Mouse (Mus musculus) forelimb bud, embryonic 11.5 days (tissue): ENCODE data around the gene Ssbp3.
A peak's percentile ranks its signal among the peaks of the same experiment; 100 is the strongest.

Source experiments
- DNase-seq: peaks from one replicate; pipeline ENCODE4 v3.0.0-alpha.2; 2012; ENCODE audit warnings: low read depth, low spot score

The Ssbp3 gene

GRCm38 (mm10) chr4:107051889-107052288, 141.4 kb downstream of the Ssbp3 start:
- no peak for DNase-seq

GRCm38 (mm10) chr4:107052962-107053553, 142.6 kb downstream of the Ssbp3 start:
- DNase-seq, result no peak

- DNase-seq, result no peak
These were observed 145.6 kb downstream of the Ssbp3 start for GRCm38 (mm10) chr4:107056088-107056487.

- no peak for DNase-seq
These were observed 147.8 kb downstream of the Ssbp3 start for GRCm38 (mm10) chr4:107058346-107058745.

- DNase-seq, result no peak
These were observed 148.3 kb downstream of the Ssbp3 start for GRCm38 (mm10) chr4:107058781-107059180.

- no peak for DNase-seq
These were observed 151.1 kb downstream of the Ssbp3 start for GRCm38 (mm10) chr4:107061560-107061959.

GRCm38 (mm10) chr4:107063214-107063613, 152.7 kb downstream of the Ssbp3 start:
- no peak for DNase-seq

- no peak for DNase-seq
These were observed 154.0 kb downstream of the Ssbp3 start for GRCm38 (mm10) chr4:107064394-107065098.

- peak; percentile 97 for DNase-seq
These were observed 156.0 kb downstream of the Ssbp3 start, which contains the start of the genes Mrpl37 and Cyb5rl for GRCm38 (mm10) chr4:107066252-107067124. Gene Mrpl37, minus strand, starts transcription at chr4:107066868. Gene Cyb5rl, plus strand, starts transcription at chr4:107066988.

GRCm38 (mm10) chr4:107067151-107067840, 156.8 kb downstream of the Ssbp3 start:
- no peak for DNase-seq

GRCm38 (mm10) chr4:107072343-107072742, 161.8 kb downstream of the Ssbp3 start:
- no peak for DNase-seq

- no peak for DNase-seq
These were observed 165.0 kb downstream of the Ssbp3 start for GRCm38 (mm10) chr4:107075456-107075855.

- no peak for DNase-seq
These were observed 168.4 kb downstream of the Ssbp3 start for GRCm38 (mm10) chr4:107078894-107079293.

GRCm38 (mm10) chr4:107079716-107080115, 169.2 kb downstream of the Ssbp3 start:
- DNase-seq, result no peak

- DNase-seq, result no peak
These were observed 171.7 kb downstream of the Ssbp3 start for GRCm38 (mm10) chr4:107082185-107082584.

- no peak for DNase-seq
These were observed 172.6 kb downstream of the Ssbp3 start for GRCm38 (mm10) chr4:107083126-107083525.

GRCm38 (mm10) chr4:107084343-107084742, 173.8 kb downstream of the Ssbp3 start:
- DNase-seq, result no peak

GRCm38 (mm10) chr4:107084858-107085257, 174.4 kb downstream of the Ssbp3 start:
- no peak for DNase-seq

GRCm38 (mm10) chr4:107091696-107092095, 181.2 kb downstream of the Ssbp3 start:
- no peak for DNase-seq

- peak; percentile 61 for DNase-seq
These were observed 184.1 kb downstream of the Ssbp3 start for GRCm38 (mm10) chr4:107094484-107095187.

- DNase-seq, result no peak
These were observed 185.5 kb downstream of the Ssbp3 start for GRCm38 (mm10) chr4:107096043-107096442.
